8 mouse cellular contexts compared by ENCODE assay signal in genomic region chr11:117828149-117828887, GRCm38 (mm10). TPM values are rescaled to one million over a fixed set of nuclear protein-coding genes. Genes with fewer than 3 reads are reported as not detected.
A peak's percentile ranks its signal among the peaks of the same experiment; 100 is the strongest.
DNase-seq lines count a peak whose midpoint lies in the region; ATAC-seq lines count a peak whose summit lies in the region.

No protein-coding gene starts in this region.

- peak overlapping the region; percentile 41 for H3K9ac ChIP-seq in heart, embryonic 15.5 days
- H3K9ac ChIP-seq in limb, embryonic 15.5 days = no peak overlapping the region

- 65% methylated on average over 18 of the region's 18 CpGs for WGBS in heart, embryonic 10.5 days
- WGBS in heart, embryonic 15.5 days = 43% methylated on average over 18 of the region's 18 CpGs
- 57% methylated on average over 18 of the region's 18 CpGs for WGBS in limb, embryonic 15.5 days

- H3K9me3 ChIP-seq in heart, embryonic 10.5 days = no peaks in the 10 kb centered on the region
- H3K9me3 ChIP-seq in heart, embryonic 15.5 days (replicated peaks) = no peaks in the 10 kb centered on the region
- no peaks in the 10 kb centered on the region for H3K9me3 ChIP-seq in limb, embryonic 15.5 days

- no peaks in the 10 kb centered on the region for H3K27me3 ChIP-seq in heart, embryonic 10.5 days (ENCODE audit: insufficient read depth, poor library complexity, severe bottlenecking)
- H3K27me3 ChIP-seq in heart, embryonic 15.5 days = no peaks in the 10 kb centered on the region
- H3K27me3 ChIP-seq in limb, embryonic 15.5 days = no peaks in the 10 kb centered on the region

- no peak for DNase-seq in heart, embryonic 10.5 days (ENCODE audit: low spot score)
- no peak for DNase-seq in heart, postnatal 36 days
- DNase-seq in MN1 (ENCODE audit: low spot score) = peak; percentile 51
- DNase-seq in spleen, postnatal 14 days (ENCODE audit: low spot score in 2 of 2) = peak; percentile 60 to 69
- DNase-seq in layer of hippocampus, postnatal 10 days (ENCODE audit: low spot score in 2 of 2) = no peak
- no peak for DNase-seq in urinary bladder, adult 18-20 months (ENCODE audit: low spot score in 2 of 2)

- peaks cover 79% of the 10 kb centered on the region for H3K4me1 ChIP-seq in heart, embryonic 10.5 days
- H3K4me1 ChIP-seq in heart, embryonic 15.5 days (replicated peaks) = peaks cover 83% of the 10 kb centered on the region
- H3K4me1 ChIP-seq in limb, embryonic 15.5 days = peaks cover 70% of the 10 kb centered on the region

- peak; percentile 27; the same call in 1 of the 2 replicates for ATAC-seq in heart, embryonic 15.5 days (replicated peaks; ENCODE audit: insufficient number of reproducible peaks, insufficient read depth, low FRiP score, low read depth)
- no peak for ATAC-seq in limb, embryonic 15.5 days (ENCODE audit: insufficient number of reproducible peaks, low FRiP score, low TSS enrichment, low read depth)

- intact Hi-C loops in heart, postnatal 36 days (cut with DNase I) = loop anchor here (5.0 kb wide), 1 partner anchor 346 kb away; the partner anchor contains the start of gene Gm11733

- peak overlapping the region; percentile 90 for H3K27ac ChIP-seq in heart, embryonic 10.5 days
- peak overlapping the region; percentile 95 for H3K27ac ChIP-seq in heart, embryonic 15.5 days
- H3K27ac ChIP-seq in limb, embryonic 15.5 days = peak overlapping the region; percentile 75

- peak overlapping the region; percentile 20 for H3K4me3 ChIP-seq in heart, embryonic 10.5 days
- peak overlapping the region; percentile 18 for H3K4me3 ChIP-seq in heart, embryonic 15.5 days
- H3K4me3 ChIP-seq in limb, embryonic 15.5 days = no peak overlapping the region

- peaks cover 8% of the 10 kb centered on the region for H3K36me3 ChIP-seq in heart, embryonic 10.5 days
- no peaks in the 10 kb centered on the region for H3K36me3 ChIP-seq in heart, embryonic 15.5 days
- H3K36me3 ChIP-seq in limb, embryonic 15.5 days = no peaks in the 10 kb centered on the region; the same call in 1 of the 2 replicates

- peak overlapping the region; percentile 92 for H3K4me2 ChIP-seq in heart, embryonic 15.5 days
- no peak overlapping the region for H3K4me2 ChIP-seq in limb, embryonic 15.5 days

RNA-seq across cellular contexts. Expression of gene Tk1, which starts 2.4 kb away (rescaled TPM):
- 124 and 134 TPM in 2 replicates for polyA plus RNA-seq in heart, embryonic 10.5 days (2016; fragmentation: Nextera tagmentation; extraction: Ambion mirVana)
- total RNA-seq in heart, postnatal 36 days (2021) = 1 to 10 TPM; 2.0 to 3.0 TPM
- polyA plus RNA-seq in heart, embryonic 15.5 days (2015; fragmentation: Nextera tagmentation; extraction: Ambion mirVana) = 92.9 and 102 TPM in 2 replicates
- polyA plus RNA-seq in limb, embryonic 15.5 days (2015; fragmentation: Nextera tagmentation; extraction: Ambion mirVana) = 119 and 134 TPM in 2 replicates
- total RNA-seq in layer of hippocampus, postnatal 10 days (2021) = 1 to 10 TPM; 5.4 TPM

RNA-seq across cellular contexts. Expression of gene Afmid, which starts 2.6 kb away (rescaled TPM):
- 8.8 and 13.5 TPM in 2 replicates for polyA plus RNA-seq in heart, embryonic 10.5 days (2016; fragmentation: Nextera tagmentation; extraction: Ambion mirVana)
- 1 to 10 TPM; 3.1 TPM for total RNA-seq in heart, postnatal 36 days (2021)
- polyA plus RNA-seq in heart, embryonic 15.5 days (2015; fragmentation: Nextera tagmentation; extraction: Ambion mirVana) = 15.1 and 16.6 TPM in 2 replicates
- 4.6 and 4.9 TPM in 2 replicates for polyA plus RNA-seq in limb, embryonic 15.5 days (2015; fragmentation: Nextera tagmentation; extraction: Ambion mirVana)
- 1 to 10 TPM; 5.6 to 7.3 TPM for total RNA-seq in layer of hippocampus, postnatal 10 days (2021)

RNA-seq across cellular contexts. Expression of gene Gm20708, which starts 18.9 kb away (rescaled TPM):
- polyA plus RNA-seq in heart, embryonic 10.5 days (2016; fragmentation: Nextera tagmentation; extraction: Ambion mirVana) = 1.1 TPM in 2 replicates
- 1 to 10 TPM in 1 of 2 experiments, not detected in 1; 1.1 TPM for total RNA-seq in heart, postnatal 36 days (2021)
- 0.97 and 1.5 TPM in 2 replicates for polyA plus RNA-seq in heart, embryonic 15.5 days (2015; fragmentation: Nextera tagmentation; extraction: Ambion mirVana)
- 0.50 and 0.71 TPM in 2 replicates for polyA plus RNA-seq in limb, embryonic 15.5 days (2015; fragmentation: Nextera tagmentation; extraction: Ambion mirVana)
- 1 to 10 TPM; 3.4 to 3.5 TPM for total RNA-seq in layer of hippocampus, postnatal 10 days (2021)

RNA-seq across cellular contexts. Expression of gene Syngr2, which starts 18.9 kb away (rescaled TPM):
- 68.1 and 76.3 TPM in 2 replicates for polyA plus RNA-seq in heart, embryonic 10.5 days (2016; fragmentation: Nextera tagmentation; extraction: Ambion mirVana)
- total RNA-seq in heart, postnatal 36 days (2021) = 100 to 1,000 TPM; 109 to 119 TPM
- 84.6 and 105 TPM in 2 replicates for polyA plus RNA-seq in heart, embryonic 15.5 days (2015; fragmentation: Nextera tagmentation; extraction: Ambion mirVana)
- polyA plus RNA-seq in limb, embryonic 15.5 days (2015; fragmentation: Nextera tagmentation; extraction: Ambion mirVana) = 74.0 and 85.6 TPM in 2 replicates
- 10 to 100 TPM; 11.3 to 12.3 TPM for total RNA-seq in layer of hippocampus, postnatal 10 days (2021)

RNA-seq across cellular contexts. Expression of gene Birc5, which starts 20.7 kb away (rescaled TPM):
- polyA plus RNA-seq in heart, embryonic 10.5 days (2016; fragmentation: Nextera tagmentation; extraction: Ambion mirVana) = 275 and 334 TPM in 2 replicates
- 1 to 10 TPM in 1 of 2 experiments, under 1 TPM in 1; 0.80 to 1.1 TPM for total RNA-seq in heart, postnatal 36 days (2021)
- 202 and 215 TPM in 2 replicates for polyA plus RNA-seq in heart, embryonic 15.5 days (2015; fragmentation: Nextera tagmentation; extraction: Ambion mirVana)
- polyA plus RNA-seq in limb, embryonic 15.5 days (2015; fragmentation: Nextera tagmentation; extraction: Ambion mirVana) = 240 and 254 TPM in 2 replicates
- total RNA-seq in layer of hippocampus, postnatal 10 days (2021) = 1 to 10 TPM; 5.0 to 5.2 TPM

Comparison
In these comparisons a context has a peak if more than half of its experiments do, and no peak if none do; other contexts are left out.
1. DNase-seq: peak in MN1 (single experiment) and spleen, postnatal 14 days (2 of 2); none in heart, embryonic 10.5 days (single experiment), heart, postnatal 36 days (0 of 2), layer of hippocampus, postnatal 10 days (0 of 2) and urinary bladder, adult 18-20 months (0 of 2).
2. Peak in every context shown above with its lines, with median percentiles within 50 percentile points of each other: H3K27ac ChIP-seq.